Mouse (Mus musculus) myocyte (in vitro differentiated cells): ENCODE measurements around the gene Gm28038. TPM values are rescaled to one million over a fixed set of nuclear protein-coding genes. Genes with fewer than 3 reads are reported as not detected.

Experiments used
- H3K27me3 ChIP-seq: one replicate; pipeline ENCODE4 v1.6.1; 2011; ENCODE audit not compliant: control insufficient read depth, insufficient read depth, insufficient read length
- H3K36me3 ChIP-seq: one replicate; pipeline ENCODE4 v1.6.1; 2011; ENCODE audit not compliant: control insufficient read depth, insufficient read depth
- H3K4me2 ChIP-seq: one replicate; pipeline ENCODE4 v1.6.1; 2011; ENCODE audit warnings: low read depth, control low read depth
- H3K4me3 ChIP-seq: one replicate; pipeline ENCODE4 v1.5.1; 2011; ENCODE audit warnings: mild to moderate bottlenecking, control low read depth, moderate library complexity
- H3K79me2 ChIP-seq: one replicate; pipeline ENCODE4 v1.6.1; 2011; ENCODE audit not compliant: control insufficient read depth, insufficient read depth
- H3ac ChIP-seq: one replicate; pipeline ENCODE4 v1.6.1; 2011; ENCODE audit not compliant: control insufficient read depth, insufficient read length
- CEBPB ChIP-seq: IDR thresholded peaks from 2 replicates; pipeline ENCODE4 v1.6.1; 2011; ENCODE audit warnings: mild to moderate bottlenecking, moderate library complexity; ENCODE audit not compliant: poor library complexity, insufficient read depth, severe bottlenecking
- E2F4 ChIP-seq: IDR thresholded peaks from one replicate; pipeline ENCODE4 v1.6.1; 2011; ENCODE audit warnings: mild to moderate bottlenecking, control low read depth, moderate library complexity; ENCODE audit not compliant: insufficient read depth
- MAX ChIP-seq: IDR thresholded peaks from one replicate; pipeline ENCODE4 v1.6.1; 2011; ENCODE audit warnings: low read depth, mild to moderate bottlenecking, control low read depth
- MYOD1 ChIP-seq, 3 experiments: IDR thresholded peaks; one replicate each; pipeline ENCODE4 v1.6.1; 2011; ENCODE audit warnings: control low read depth in 2 of 3, low read depth in 2 of 3, mild to moderate bottlenecking in 2 of 3, moderate library complexity in 1 of 3; ENCODE audit not compliant: insufficient read length in 2 of 3, control insufficient read depth in 1 of 3
- MYOG ChIP-seq, 3 experiments: IDR thresholded peaks; one replicate each; pipeline ENCODE4 v1.6.1; 2011; ENCODE audit warnings: control low read depth in 2 of 3, low read depth in 2 of 3, mild to moderate bottlenecking in 2 of 3; ENCODE audit not compliant: insufficient read length in 2 of 3, control insufficient read depth in 1 of 3, insufficient read depth in 1 of 3
- POLR2A ChIP-seq: IDR thresholded peaks from one replicate; pipeline ENCODE4 v1.6.1; 2011; ENCODE audit warnings: low read depth, mild to moderate bottlenecking, control low read depth, moderate library complexity; ENCODE audit not compliant: insufficient read length
- POLR2AphosphoS2 ChIP-seq: IDR thresholded peaks from one replicate; pipeline ENCODE4 v1.6.1; 2011; ENCODE audit warnings: low read depth, control low read depth; ENCODE audit not compliant: insufficient read length
- REST ChIP-seq: IDR thresholded peaks from one replicate; pipeline ENCODE4 v1.6.1; 2011; ENCODE audit warnings: mild to moderate bottlenecking, control low read depth, moderate library complexity; ENCODE audit not compliant: insufficient read depth, insufficient read length
- SRF ChIP-seq: IDR thresholded peaks from one replicate; pipeline ENCODE4 v1.6.1; 2011; ENCODE audit warnings: low read depth; ENCODE audit not compliant: control insufficient read depth, insufficient read length
- TCF12 ChIP-seq: IDR thresholded peaks from one replicate; pipeline ENCODE4 v1.6.1; 2011; ENCODE audit warnings: mild to moderate bottlenecking, control low read depth; ENCODE audit not compliant: poor library complexity, insufficient read depth, severe bottlenecking
- TCF3 ChIP-seq: IDR thresholded peaks from one replicate; pipeline ENCODE4 v1.6.1; 2011; ENCODE audit warnings: low read depth, control low read depth; ENCODE audit not compliant: insufficient read length
- USF1 ChIP-seq: IDR thresholded peaks from one replicate; pipeline ENCODE4 v1.6.1; 2011; ENCODE audit warnings: low read depth, mild to moderate bottlenecking, control low read depth, moderate library complexity
- polyA plus RNA-seq: library from polyadenylated mRNA; unstranded; fragments of >200 nt; fragmentation: generic; extraction: Trizol; gene quantifications from one replicate; pipeline ENCODE4 v1.2.1, GENCODE M21; 2012; ENCODE audit warnings: missing spikeins

Gm28038 gene
- polyA plus RNA-seq, 1 experiment = not detected

- no peaks in the 10 kb centered on the region for H3K36me3 ChIP-seq
- peaks cover 55% of the 10 kb centered on the region for H3K79me2 ChIP-seq
- H3K4me2 ChIP-seq = peak overlapping the region; percentile 83
- H3K4me3 ChIP-seq = peak overlapping the region; percentile 80
- H3ac ChIP-seq = peak overlapping the region; percentile 65
- H3K27me3 ChIP-seq = no peaks in the 10 kb centered on the region
- TF ChIP-seq TCF3 (no peak), POLR2AphosphoS2 (no peak), CEBPB (no peak), REST (no peak), POLR2A (no peak), SRF (no peak), E2F4 (no peak), MAX (no peak), TCF12 (no peak), MYOD1 (IDR thresholded peaks at IDR 0.05; ENCODE audit: control insufficient read depth in 1 of 3, insufficient read length in 2 of 3, low read depth in 2 of 3) (no peak), USF1 (no peak), MYOG (IDR thresholded peaks at IDR 0.05; ENCODE audit: control insufficient read depth in 1 of 3, insufficient read depth in 1 of 3, insufficient read length in 2 of 3, low read depth in 2 of 3) (no peak)
Measured at GRCm38 (mm10) chr2:30285004-30285403, 4.2 kb downstream of the Gm28038 start.

DNA sequence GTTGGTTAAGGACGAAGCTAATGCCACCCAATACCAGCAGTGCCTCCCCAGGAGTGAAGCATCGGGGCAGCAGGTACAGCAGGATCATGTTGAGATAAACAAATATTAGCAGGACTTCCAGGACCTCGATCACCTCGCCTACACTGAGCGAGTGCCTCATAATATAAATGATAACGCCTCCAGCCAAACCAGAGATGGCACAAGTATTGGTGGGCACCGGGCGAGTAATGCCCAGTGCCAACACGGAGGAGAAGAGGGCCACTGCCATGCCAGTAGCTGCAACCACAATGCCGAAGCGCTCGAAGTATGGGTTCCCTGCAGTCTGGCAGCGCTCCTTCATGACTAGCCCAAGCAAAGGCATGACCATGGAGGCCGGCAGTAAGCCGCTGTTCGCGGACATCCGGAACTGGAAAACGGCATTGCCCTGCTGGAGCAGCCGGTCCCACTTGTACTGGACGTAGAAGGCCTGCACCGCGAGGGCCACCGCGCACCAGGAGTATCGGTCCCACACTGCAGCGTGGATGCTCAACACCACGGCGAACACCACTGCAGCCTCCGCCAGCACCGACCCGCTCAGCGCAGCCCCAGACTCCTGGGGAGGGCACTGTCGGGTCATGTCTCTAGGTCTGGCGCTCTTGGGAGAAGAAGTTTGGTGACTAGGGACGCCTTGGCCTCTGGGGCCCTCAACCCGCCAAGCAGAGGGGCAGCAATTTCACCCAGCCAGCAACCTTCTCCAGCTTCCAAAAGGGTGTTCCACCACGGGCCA is 4.8 kb downstream of the Gm28038 start:
- Histone ChIP-seq H3K79me2 (peaks cover 60% of the 10 kb centered on the region), H3K4me2 (peak overlapping the region; percentile 83), H3K36me3 (no peaks in the 10 kb centered on the region), H3ac (peak overlapping the region; percentile 65), H3K4me3 (peak overlapping the region; percentile 80), H3K27me3 (no peaks in the 10 kb centered on the region)
- TF ChIP-seq POLR2AphosphoS2 = peak; percentile 16
- no peak for TF ChIP-seq USF1
- no peak for TF ChIP-seq SRF

DNA sequence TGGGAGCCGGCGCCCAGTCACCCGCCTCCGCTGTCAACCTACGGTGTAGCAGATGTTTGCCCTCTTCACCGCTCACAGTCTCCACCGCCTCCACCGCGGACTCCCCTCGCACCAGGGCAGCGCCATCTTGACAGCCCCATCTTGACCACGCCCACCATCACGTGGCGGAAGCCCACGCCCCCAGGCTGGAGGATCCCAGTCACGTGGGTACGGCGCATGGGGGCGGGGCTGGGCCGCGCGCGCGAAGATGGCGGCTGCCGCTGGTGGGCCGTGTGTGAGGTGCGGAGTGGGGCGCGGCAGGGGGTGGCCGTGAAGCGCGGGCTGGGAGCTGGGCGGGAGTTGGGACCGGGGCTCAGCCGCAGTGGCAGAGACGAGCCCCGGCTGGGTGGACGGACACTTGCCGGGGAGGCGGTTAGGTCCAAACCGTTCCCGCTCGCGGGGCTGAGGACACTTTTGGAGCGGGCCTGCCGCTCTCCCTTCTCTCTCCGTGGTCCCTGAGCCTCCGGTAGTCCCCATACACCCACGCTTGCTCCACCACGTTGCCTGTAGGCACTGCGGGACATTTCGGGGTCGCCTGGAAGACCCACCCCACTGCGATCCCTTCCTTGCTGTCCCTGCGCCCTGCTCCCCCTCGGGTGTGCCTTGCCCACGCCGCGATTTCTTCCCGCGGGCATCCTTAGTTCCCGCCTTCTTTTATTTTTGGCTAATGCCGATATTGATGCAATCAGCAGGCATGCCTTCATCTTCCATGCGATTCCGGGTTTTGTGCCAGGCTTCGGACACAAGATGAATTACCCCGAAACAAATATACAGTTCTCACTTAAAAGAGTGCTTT is 5.6 kb downstream of the Gm28038 start, which contains the start of the genes Dolk and Nup188:
Dolk (minus strand) TSS at position 143 of the 835 bp plus-strand sequence.
Nup188 (plus strand) TSS at position 206 of the 835 bp plus-strand sequence.
- TF ChIP-seq MYOD1 (IDR thresholded peaks at IDR 0.05; ENCODE audit: control insufficient read depth in 1 of 3, insufficient read length in 2 of 3, low read depth in 2 of 3) = peak in 2 of 3 experiments; percentile 16 to 26
- peak in 2 of 3 experiments; percentile 20 to 26 for TF ChIP-seq MYOG (IDR thresholded peaks at IDR 0.05; ENCODE audit: control insufficient read depth in 1 of 3, insufficient read depth in 1 of 3, insufficient read length in 2 of 3, low read depth in 2 of 3)
- TF ChIP-seq TCF12 = no peak
- peak; percentile 97 for TF ChIP-seq POLR2A
- peak; percentile 91 for TF ChIP-seq POLR2AphosphoS2
- TF ChIP-seq REST = peak; percentile 38
- TF ChIP-seq TCF3 = no peak
- TF ChIP-seq MAX = peak; percentile 16
- TF ChIP-seq SRF = peak; percentile 29
- peak; percentile 99 for TF ChIP-seq USF1
- TF ChIP-seq E2F4 = peak; percentile 15
- no peak for TF ChIP-seq CEBPB
- H3K36me3 ChIP-seq = no peaks in the 10 kb centered on the region
- peak within 1 kb of the TSS; percentile 65 for H3ac ChIP-seq
- peak within 1 kb of the TSS; percentile 80 for H3K4me3 ChIP-seq
- peaks cover 69% of the 10 kb centered on the region for H3K79me2 ChIP-seq
- H3K27me3 ChIP-seq = no peaks in the 10 kb centered on the region
- peak within 1 kb of the TSS; percentile 86 for H3K4me2 ChIP-seq

DNA sequence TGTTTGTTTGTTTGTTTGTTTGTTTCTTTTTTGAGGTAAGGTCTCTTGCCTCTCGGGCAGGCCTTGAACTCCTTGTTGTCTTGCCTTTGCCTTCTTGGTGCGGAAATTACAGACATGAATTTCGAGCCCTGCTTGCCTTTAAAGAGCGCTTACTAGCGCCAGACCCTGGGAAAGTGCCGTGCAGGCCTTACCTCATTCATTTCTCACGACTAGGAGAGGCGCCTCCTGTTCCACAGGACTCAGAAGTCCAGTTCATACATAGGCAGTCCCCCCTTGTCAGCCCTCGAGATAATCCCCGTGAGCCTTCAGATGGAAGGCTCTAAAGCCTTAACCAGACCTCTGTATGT is 6.2 kb downstream of the Gm28038 start:
- TF ChIP-seq TCF12 (no peak), MAX (no peak), MYOD1 (IDR thresholded peaks at IDR 0.05; ENCODE audit: control insufficient read depth in 1 of 3, insufficient read length in 2 of 3, low read depth in 2 of 3) (no peak), MYOG (IDR thresholded peaks at IDR 0.05; ENCODE audit: control insufficient read depth in 1 of 3, insufficient read depth in 1 of 3, insufficient read length in 2 of 3, low read depth in 2 of 3) (no peak), TCF3 (no peak), USF1 (no peak), REST (no peak), E2F4 (no peak), POLR2A (no peak), CEBPB (no peak), POLR2AphosphoS2 (no peak), SRF (no peak)
- peak overlapping the region; percentile 80 for H3K4me3 ChIP-seq
- peak overlapping the region; percentile 86 for H3K4me2 ChIP-seq
- no peaks in the 10 kb centered on the region for H3K27me3 ChIP-seq
- H3K36me3 ChIP-seq = no peaks in the 10 kb centered on the region
- H3K79me2 ChIP-seq = peaks cover 74% of the 10 kb centered on the region
- H3ac ChIP-seq = peak overlapping the region; percentile 65
